Mouse (Mus musculus) heart, embryonic 14.5 days (tissue): Measurements from ENCODE around the gene Ubr1. TPM values are rescaled to one million over a fixed set of nuclear protein-coding genes. Genes with fewer than 3 reads are reported as not detected.

Source experiments
- ATAC-seq: fragments of 200-750 bp; cut with Nextera tagmentation; 2 replicates; pipeline ENCODE4 v1.8.0; 2017; ENCODE audit warnings: low read depth, moderate TSS enrichment; ENCODE audit not compliant: insufficient number of reproducible peaks, insufficient read depth, low FRiP score
- H3K27ac ChIP-seq, 2 experiments: fragments of 200-500 bp in 1 of 2; fragments of 300-500 bp in 1 of 2; sonication (generic) in 1 of 2; replicated peaks in 1 of 2; 2 replicates each; pipeline ENCODE4 v1.5.1; 2012 to 2014; ENCODE audit warnings: low read depth in 2 of 2, low read length in 2 of 2, control low read depth in 1 of 2, mild to moderate bottlenecking in 1 of 2, mixed read lengths in 1 of 2; ENCODE audit not compliant: control insufficient read depth in 1 of 2, insufficient read depth in 1 of 2
- H3K27me3 ChIP-seq: fragments of 300-500 bp; sonication (generic); 2 replicates; pipeline ENCODE4 v1.6.1; 2014; ENCODE audit warnings: mild to moderate bottlenecking, low read length, control low read depth; ENCODE audit not compliant: control insufficient read depth, insufficient read depth
- H3K36me3 ChIP-seq: fragments of 300-500 bp; sonication (generic); 2 replicates; pipeline ENCODE4 v1.6.1; 2014; ENCODE audit warnings: mild to moderate bottlenecking, control low read depth, low read length, mixed read lengths; ENCODE audit not compliant: control insufficient read depth, insufficient read depth
- H3K4me1 ChIP-seq, 2 experiments: fragments of 200-500 bp in 1 of 2; fragments of 300-500 bp in 1 of 2; sonication (generic) in 1 of 2; 2 replicates each; pipeline ENCODE4 v1.6.1; 2012 to 2014; ENCODE audit warnings: low read length in 2 of 2, control low read depth in 1 of 2, mixed read lengths in 1 of 2; ENCODE audit not compliant: control insufficient read depth in 2 of 2, insufficient read depth in 2 of 2
- H3K4me2 ChIP-seq: fragments of 300-500 bp; sonication (generic); 2 replicates; pipeline ENCODE4 v1.6.1; 2014; ENCODE audit warnings: mild to moderate bottlenecking, low read length
- H3K4me3 ChIP-seq, 2 experiments: fragments of 200-500 bp in 1 of 2; fragments of 300-500 bp in 1 of 2; sonication (generic) in 1 of 2; 2 replicates each; pipeline ENCODE4 v1.5.1; 2012 to 2014; ENCODE audit warnings: low read length in 2 of 2, mild to moderate bottlenecking in 2 of 2, control low read depth in 1 of 2, low read depth in 1 of 2, moderate library complexity in 1 of 2; ENCODE audit not compliant: control insufficient read depth in 1 of 2, insufficient read depth in 1 of 2
- H3K9ac ChIP-seq: fragments of 300-500 bp; sonication (generic); 2 replicates; pipeline ENCODE4 v1.6.1; 2014; ENCODE audit warnings: mild to moderate bottlenecking, low read length
- H3K9me3 ChIP-seq: fragments of 300-500 bp; sonication (generic); 2 replicates; pipeline ENCODE4 v1.6.1; 2016; ENCODE audit warnings: low read length, control low read depth; ENCODE audit not compliant: control insufficient read depth
- WGBS: fragments of 180-500 bp; shearing (Covaris S2); extraction: QIAGEN DNeasy Blood & Tissue Kit; methylation state at CpG from one replicate; pipeline ENCODE4 v1.1.7; 2014; 5-methylcytosine and 5-hydroxymethylcytosine counted together
- polyA plus RNA-seq: library from polyadenylated mRNA; unstranded; fragments of >200 nt; fragmentation: Nextera tagmentation; extraction: Ambion mirVana; gene quantifications from 2 replicates; pipeline ENCODE4 v1.2.1, GENCODE M21; 2014

Gene Ubr1
- polyA plus RNA-seq, 1 experiment from 2014 or later: 24.4 TPM

GRCm38 (mm10) chr2:120985241-120985640 is 14.7 kb upstream of the Ubr1 start:
- Histone ChIP-seq H3K4me2 (no peak overlapping the region), H3K4me1 (no peaks in the 10 kb centered on the region), H3K9ac (no peak overlapping the region), H3K27me3 (no peaks in the 10 kb centered on the region), H3K27ac (no peak overlapping the region), H3K9me3 (no peaks in the 10 kb centered on the region), H3K36me3 (no peaks in the 10 kb centered on the region), H3K4me3 (no peak overlapping the region)
- 95% methylated on average over 1 of the region's 1 CpGs for WGBS
- ATAC-seq: no peak

GRCm38 (mm10) chr2:120983611-120984010 is 13.1 kb upstream of the Ubr1 start:
- 34% methylated on average over 2 of the region's 2 CpGs for WGBS
- H3K4me2 ChIP-seq: no peak overlapping the region
- H3K36me3 ChIP-seq: no peaks in the 10 kb centered on the region
- H3K9ac ChIP-seq: no peak overlapping the region
- no peaks in the 10 kb centered on the region for H3K4me1 ChIP-seq
- no peak overlapping the region for H3K4me3 ChIP-seq
- H3K27ac ChIP-seq: no peak overlapping the region
- no peaks in the 10 kb centered on the region for H3K9me3 ChIP-seq
- no peaks in the 10 kb centered on the region for H3K27me3 ChIP-seq
- no peak for ATAC-seq

DNA sequence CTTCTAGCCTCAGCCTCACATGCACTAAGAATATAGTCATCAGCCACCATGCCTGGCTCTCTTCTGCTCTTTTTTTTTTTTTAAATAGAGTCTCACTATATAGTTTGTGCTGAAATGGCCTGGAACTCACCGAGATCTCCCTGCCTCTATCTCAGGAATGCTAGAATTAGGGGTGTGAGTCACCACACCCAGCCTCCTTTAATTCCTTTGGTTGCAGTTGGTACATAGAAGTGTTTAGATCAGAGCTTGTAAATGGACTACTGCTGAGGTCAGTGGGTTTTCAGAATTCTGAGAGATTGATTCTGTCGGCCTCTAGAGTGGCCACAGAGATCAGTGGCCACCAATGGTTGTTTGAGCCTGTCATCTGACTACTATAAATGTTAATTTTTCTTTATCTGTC is 10.3 kb upstream of the Ubr1 start:
- no peaks in the 10 kb centered on the region for H3K9me3 ChIP-seq
- no peak overlapping the region for H3K4me2 ChIP-seq
- H3K9ac ChIP-seq: no peak overlapping the region
- H3K4me1 ChIP-seq: peaks cover 0 to 2% of the 10 kb centered on the region in 2 experiments; a peak in 1 of 4 replicates
- no peaks in the 10 kb centered on the region for H3K36me3 ChIP-seq
- no peaks in the 10 kb centered on the region for H3K27me3 ChIP-seq
- WGBS: 35% methylated on average over 2 of the region's 2 CpGs
- H3K27ac ChIP-seq: no peak overlapping the region
- H3K4me3 ChIP-seq: no peak overlapping the region
- no peak for ATAC-seq

DNA sequence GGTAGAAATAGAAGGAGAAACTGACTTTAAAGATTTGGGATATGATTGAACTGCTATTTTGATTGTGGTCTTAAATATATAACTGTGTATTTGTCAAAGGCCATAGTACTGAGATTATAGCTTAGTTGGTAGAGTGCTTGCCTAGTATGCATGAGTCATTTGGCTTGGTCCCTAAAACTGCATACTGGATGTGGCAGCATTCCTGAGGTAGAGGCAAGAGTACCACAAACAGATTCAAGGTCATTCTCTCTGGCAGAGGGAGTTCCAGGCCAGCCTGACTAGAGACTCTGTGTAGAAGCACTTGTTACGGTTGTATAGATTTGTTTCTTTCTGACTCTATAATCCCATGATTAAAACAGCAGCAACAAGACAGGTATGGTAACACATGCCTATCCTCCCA is 9.3 kb upstream of the Ubr1 start:
- H3K4me3 ChIP-seq: no peak overlapping the region
- no peak overlapping the region for H3K9ac ChIP-seq
- 79% methylated on average over 1 of the region's 1 CpGs for WGBS
- no peak for ATAC-seq
- H3K27ac ChIP-seq: no peak overlapping the region
- H3K4me2 ChIP-seq: no peak overlapping the region
- H3K27me3 ChIP-seq: no peaks in the 10 kb centered on the region
- peaks cover 0 to 2% of the 10 kb centered on the region in 2 experiments; a peak in 1 of 4 replicates for H3K4me1 ChIP-seq
- H3K36me3 ChIP-seq: no peaks in the 10 kb centered on the region
- no peaks in the 10 kb centered on the region for H3K9me3 ChIP-seq

DNA sequence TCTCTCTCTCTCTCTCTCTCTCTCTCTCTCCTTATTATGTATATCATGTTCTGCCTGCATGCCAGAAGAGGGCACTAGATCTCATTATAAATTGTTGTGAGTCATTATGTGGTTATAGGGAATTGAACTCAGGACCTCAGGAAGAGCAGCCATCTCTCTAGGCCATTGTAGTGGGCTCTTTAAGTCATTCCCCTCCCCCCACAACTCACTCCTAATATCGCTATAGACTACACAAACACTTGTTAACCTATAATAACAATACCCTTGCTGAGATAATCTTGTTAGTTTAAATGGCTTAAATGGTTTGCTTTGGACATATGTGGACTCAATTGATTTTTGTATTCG is 8.2 kb upstream of the Ubr1 start:
- H3K9ac ChIP-seq: no peak overlapping the region
- H3K27me3 ChIP-seq: no peaks in the 10 kb centered on the region
- no peak for ATAC-seq

GRCm38 (mm10) chr2:120977926-120978692 is 7.6 kb upstream of the Ubr1 start:
- Histone ChIP-seq H3K4me2 (peak overlapping the region; percentile 96), H3K9me3 (no peaks in the 10 kb centered on the region), H3K4me3 (peak overlapping the region; percentile 79 to 95), H3K4me1 (peaks cover 0 to 2% of the 10 kb centered on the region in 2 experiments; a peak in 1 of 4 replicates), H3K27me3 (no peaks in the 10 kb centered on the region), H3K36me3 (no peaks in the 10 kb centered on the region), H3K27ac (peak overlapping the region in 1 of 2 experiments; percentile 4; a peak in 1 of 4 replicates), H3K9ac (peak overlapping the region; percentile 82; the same call in 1 of the 2 replicates)
- no peak for ATAC-seq
- 78% methylated on average over 8 of the region's 8 CpGs for WGBS

More for the DNA sequence above, 8.2 kb upstream of the Ubr1 start:
- Histone ChIP-seq H3K9me3 (no peaks in the 10 kb centered on the region), H3K4me3 (no peak overlapping the region), H3K4me1 (peaks cover 0 to 2% of the 10 kb centered on the region in 2 experiments; a peak in 1 of 4 replicates), H3K36me3 (no peaks in the 10 kb centered on the region), H3K27ac (no peak overlapping the region), H3K4me2 (no peak overlapping the region)
- WGBS: 60% methylated on average over 2 of the region's 2 CpGs

DNA sequence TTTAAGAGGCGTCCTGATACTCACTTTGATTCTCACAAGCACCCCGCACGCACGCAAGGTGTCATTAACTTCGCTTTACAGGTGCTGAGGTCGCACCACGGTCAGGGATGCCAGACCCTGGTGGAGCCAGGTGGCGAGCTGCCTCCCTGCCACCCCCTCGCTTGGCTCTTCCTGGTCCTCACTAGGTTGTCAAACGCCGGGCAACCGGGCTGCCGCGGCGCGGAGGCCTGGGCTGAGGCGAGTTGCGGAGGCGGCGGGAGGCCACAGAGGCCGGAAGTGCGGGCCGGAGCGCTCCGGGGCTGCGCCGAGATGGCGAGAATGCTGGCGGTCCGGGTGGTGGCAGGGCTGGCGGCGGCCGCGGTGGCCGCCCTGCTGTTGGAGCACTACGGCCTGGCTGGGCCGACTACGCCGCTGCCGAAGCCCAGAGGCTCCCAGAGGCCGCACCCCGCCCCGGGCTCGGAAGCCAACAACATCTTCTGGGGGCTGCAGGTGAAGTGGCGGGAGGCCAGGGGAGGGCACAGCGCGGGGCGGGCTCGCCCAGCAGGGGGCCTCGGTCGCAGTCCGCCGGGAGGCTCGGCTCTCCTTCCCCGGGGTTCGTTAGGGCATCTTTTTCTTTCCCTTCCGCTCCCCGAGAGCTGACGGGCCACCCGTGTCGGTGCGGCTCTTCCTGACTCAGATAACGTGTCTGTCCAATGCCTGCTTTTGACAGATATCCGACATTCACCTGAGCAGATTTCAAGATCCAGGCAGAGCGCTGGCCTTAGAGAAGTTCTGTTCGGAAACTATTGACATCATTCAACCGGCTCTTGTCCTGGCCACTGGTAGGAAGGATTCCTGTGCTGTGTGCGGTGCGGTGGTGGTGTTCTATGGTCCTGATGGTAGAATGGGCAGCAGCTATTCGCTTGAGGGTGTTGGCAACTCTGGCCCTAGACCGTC is 6.7 kb upstream of the Ubr1 start, which contains the start of gene Tmem62:
Gene Tmem62, plus strand, starts transcription at position 28 of the 936 bp plus-strand sequence.
- Histone ChIP-seq H3K4me1 (peaks cover 0 to 4% of the 10 kb centered on the region in 2 experiments; a peak in 1 of 4 replicates), H3K36me3 (no peaks in the 10 kb centered on the region), H3K9ac (peak within 1 kb of the TSS; percentile 82), H3K9me3 (no peaks in the 10 kb centered on the region), H3K4me3 (peak within 1 kb of the TSS; percentile 79 to 95), H3K27ac (peak within 1 kb of the TSS; percentile 4 to 42; a peak in 3 of 4 replicates), H3K4me2 (peak within 1 kb of the TSS; percentile 96), H3K27me3 (no peaks in the 10 kb centered on the region)
- WGBS: under 1% methylated on average over 59 of the region's 71 CpGs
- peak; percentile 78 for ATAC-seq
